Mouse (Mus musculus) thymus, postnatal 36 days (tissue): ENCODE results near the gene Smo.
"Not testable (repeated sequence)": the region's sequence is repeated elsewhere in the genome, so short reads cannot be mapped to it uniquely, and the experiment has no call there.

Experiments used
- DNase-seq, 2 experiments: peaks; one replicate each; pipeline ENCODE4 v3.0.0; 2022; ENCODE audit warnings: mixed read lengths in 2 of 2

The Smo gene

GRCm38 (mm10) chr6:29728035-29728434 lies 7.3 kb upstream of the Smo start:
- DNase-seq = no peak

DNA sequence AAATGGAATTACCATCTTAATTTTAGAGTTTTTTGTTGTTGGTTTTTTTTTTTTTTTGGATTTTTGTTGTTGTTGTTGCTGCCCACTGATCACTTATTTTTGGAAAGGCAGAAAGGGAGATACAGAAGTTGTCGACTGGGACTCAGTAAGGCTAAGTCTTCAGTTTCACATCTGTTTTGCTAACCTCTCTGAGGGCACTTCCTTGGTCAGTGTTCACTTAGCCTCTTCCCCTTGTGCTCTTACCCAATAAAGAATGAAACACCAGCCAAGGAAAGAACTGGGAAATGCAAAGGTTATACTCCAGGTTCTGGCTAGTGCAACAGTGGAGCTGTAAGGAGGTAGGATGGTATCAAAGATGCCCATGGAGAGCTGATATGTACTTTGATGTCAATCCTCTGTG lies 5.8 kb upstream of the Smo start:
- DNase-seq = no peak

- peak; percentile 45 to 65 for DNase-seq
Measured at GRCm38 (mm10) chr6:29735689-29736451, 567 bp downstream of the Smo start.

GRCm38 (mm10) chr6:29736610-29737458 lies 1.5 kb downstream of the Smo start:
- DNase-seq = no peak

GRCm38 (mm10) chr6:29751466-29752152 lies 16.3 kb downstream of the Smo start:
- no peak for DNase-seq

- DNase-seq = no peak
Measured at GRCm38 (mm10) chr6:29753336-29753735, 18.0 kb downstream of the Smo start.

DNA sequence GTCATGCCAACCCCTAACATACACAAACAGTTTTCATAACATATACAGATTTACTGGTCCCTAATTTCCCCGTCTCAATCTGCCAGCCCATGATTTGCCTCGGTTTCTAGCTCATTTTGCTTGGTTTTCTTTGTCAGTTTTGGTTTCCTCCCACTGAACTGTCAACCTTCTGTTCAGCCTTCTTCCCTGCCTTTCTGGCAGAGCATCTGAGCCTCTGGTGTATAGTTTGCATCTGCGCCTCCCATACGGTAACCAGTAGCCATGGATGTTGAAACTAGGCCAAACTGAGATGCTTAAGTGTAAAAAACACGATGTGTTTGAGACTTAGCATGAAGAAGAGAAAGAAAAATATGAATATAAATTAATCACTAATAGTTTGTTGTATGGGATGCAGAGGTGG lies 20.7 kb downstream of the Smo start:
- no peak for DNase-seq

DNA sequence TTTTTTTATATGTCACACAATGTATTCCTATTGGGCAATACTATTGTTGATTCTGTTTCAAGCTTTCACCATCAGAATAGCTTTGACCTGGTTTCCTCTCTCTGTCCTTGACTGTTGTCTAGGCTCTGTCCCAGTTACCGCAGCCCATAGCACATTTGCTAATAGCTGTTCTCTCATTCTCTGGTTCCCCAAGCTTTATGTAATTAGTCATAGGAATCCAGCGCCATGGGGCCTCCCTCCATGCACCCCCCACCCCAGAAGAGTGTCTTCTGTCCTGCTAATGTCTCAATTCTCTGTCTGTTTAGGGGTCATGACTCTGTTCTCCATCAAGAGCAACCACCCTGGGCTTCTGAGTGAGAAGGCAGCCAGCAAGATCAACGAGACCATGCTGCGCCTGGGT lies 21.2 kb downstream of the Smo start:
- DNase-seq = no peak

DNA sequence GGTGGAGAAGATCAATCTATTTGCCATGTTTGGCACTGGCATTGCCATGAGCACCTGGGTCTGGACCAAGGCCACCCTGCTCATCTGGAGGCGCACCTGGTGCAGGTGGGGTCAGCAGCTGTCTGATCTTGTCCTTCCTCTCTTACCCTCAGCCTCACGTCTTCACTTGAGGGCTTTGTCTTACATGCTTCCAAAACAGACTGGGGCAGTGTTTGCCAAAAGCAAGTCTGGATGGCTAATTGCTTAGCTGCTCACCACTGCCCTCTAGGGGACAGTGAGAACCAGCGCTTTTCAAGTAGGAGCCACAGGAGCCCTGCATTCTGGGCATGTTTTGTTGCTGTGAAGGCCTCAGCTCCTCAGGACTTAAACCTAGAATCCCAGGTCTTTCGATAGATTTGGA lies 23.1 kb downstream of the Smo start:
- peak; percentile 57 to 64 for DNase-seq

DNA sequence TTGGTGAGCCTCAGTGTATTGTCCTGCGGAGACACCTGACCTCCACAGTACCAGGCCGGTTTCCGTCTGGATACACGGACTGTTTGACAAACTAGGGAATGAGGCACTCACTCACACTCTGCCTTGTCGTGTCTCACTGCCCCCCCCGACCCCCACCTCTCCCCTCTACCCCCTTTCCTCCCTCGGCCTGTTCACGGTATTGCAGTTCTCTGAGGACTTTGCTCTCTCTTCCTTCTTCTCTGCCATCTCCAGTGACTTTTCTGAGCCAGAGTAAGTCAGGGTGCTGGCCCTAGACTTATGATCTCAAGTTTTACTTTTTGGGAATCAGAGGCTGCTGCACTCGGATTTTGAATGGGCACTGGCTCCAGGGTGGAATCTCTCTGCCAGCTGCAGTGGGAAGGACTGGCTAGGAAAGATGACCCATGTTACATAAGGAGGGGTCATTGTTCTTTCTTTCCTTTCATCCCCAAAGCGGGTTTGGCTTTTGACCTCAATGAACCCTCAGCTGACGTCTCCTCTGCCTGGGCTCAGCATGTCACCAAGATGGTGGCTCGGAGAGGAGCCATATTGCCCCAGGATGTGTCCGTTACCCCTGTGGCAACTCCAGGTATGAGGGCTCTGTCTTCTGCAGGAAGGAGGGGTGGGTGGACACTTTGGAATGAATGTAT lies 23.8 kb downstream of the Smo start:
- no peak for DNase-seq

- DNase-seq = not testable (repeated sequence)
Measured at GRCm38 (mm10) chr6:29760397-29760796, 25.1 kb downstream of the Smo start.

DNA sequence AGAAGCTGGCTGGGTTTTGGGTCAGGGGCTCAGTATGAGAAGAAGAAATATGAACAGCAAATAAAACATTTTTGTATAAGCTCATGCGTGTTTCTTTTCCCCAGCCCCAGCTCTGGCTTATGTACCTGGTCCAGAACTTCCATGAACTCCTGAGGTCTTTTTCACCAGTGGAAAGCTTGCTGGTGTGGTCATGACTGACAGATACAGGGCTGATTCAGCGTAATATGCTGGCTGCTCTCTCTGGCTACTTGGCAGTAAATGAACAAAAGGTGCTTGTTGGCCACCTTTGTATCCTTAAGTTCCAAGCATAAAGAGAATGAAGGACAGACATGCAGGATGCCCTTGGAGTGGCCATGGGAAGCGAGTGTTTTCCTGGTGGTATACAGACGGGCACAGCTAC lies 26.0 kb downstream of the Smo start:
- DNase-seq = no peak

GRCm38 (mm10) chr6:29762524-29762923 lies 27.2 kb downstream of the Smo start:
- DNase-seq = no peak

DNA sequence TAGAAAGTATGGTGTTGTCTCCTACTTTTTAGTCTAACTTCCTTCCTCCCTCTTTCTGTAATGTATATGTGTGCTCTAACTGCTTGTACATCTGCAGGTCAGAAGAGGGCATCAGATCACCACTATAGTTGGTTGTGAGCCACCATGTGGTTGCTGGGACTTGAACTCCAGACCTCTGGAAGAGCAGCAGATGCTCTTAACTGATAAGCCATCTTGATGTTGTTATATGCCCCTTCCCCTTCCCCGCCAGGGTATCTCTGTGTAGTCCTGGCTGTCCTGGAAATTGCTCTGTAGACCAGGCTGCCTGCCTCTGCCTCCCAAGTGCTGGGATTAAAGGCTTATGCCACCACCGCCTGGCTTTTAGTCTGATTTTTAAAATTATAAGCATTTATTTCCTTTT lies 31.6 kb downstream of the Smo start:
- no peak for DNase-seq

DNA sequence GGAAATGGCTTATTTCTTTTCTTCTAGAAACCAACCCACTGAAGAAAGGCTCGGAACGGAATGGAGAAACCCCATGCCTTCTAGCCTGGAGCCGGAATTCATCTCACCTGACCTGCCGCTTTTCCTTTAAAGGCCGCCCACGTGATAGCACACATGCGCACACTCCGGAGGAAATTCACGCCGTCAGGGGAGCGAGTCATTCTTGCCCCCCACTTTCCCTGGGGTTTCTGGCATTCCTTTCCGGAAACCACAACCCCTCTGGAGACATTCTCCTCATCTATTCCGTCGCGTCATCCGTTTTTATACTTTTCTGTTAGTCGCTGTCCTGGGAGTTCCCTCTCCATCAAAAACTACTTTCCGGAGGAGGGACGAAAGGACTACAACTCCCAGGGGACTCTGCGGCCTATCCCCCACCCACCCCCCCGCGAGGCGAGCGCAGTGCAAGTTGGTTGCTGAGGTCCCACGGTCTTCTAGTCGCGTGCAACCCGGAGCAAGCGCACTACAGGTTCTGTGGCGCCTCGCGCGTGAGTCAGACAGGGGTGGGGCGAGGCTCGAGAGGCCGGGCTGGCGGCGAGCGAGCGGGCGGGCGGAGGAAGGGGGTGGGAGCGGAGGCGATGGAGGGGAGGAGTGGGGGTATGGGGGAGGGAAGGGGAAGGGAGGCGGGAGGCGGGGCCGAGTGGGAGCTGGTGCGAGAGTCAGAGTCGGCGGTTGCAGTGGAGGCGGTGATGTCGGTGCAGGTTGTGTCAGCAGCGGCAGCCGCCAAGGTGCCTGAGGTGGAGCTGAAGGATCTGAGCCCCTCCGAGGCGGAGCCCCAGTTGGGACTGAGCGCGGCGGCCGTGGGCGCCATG lies 32.7 kb downstream of the Smo start, which contains the start of gene Ahcyl2:
Gene Ahcyl2, plus strand, starts transcription at position 199 of the 848 bp plus-strand sequence.
- peak; percentile 93 to 98 for DNase-seq

DNA sequence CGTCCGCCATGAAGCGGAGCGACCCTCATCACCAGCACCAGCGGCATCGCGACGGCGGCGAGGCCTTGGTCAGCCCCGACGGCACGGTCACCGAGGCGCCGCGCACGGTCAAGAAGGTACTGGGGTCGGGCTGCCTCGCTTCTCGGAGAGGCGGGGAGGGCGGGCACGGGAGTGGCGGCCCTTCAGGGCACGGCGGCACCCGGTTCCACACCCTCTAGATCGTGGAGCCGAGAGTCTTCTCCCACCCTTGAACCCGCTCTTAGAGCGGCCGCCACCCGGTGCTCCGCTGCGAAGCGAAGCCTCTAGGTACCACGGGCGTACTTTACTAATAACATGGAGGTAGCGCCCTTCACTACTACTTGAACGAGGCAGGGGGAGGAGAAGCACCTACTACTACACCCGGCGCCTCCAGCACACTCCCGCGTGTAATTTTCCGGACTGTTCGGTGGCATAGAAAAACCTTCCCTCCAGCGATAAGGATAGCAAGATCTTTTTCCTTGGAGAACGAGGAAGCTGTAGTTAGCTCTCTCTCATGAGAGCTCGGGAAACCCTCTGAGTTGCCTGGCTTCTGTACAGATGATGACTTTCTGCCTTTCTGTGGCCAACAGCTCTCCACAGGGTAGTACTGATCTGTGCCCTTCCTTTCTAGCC lies 33.6 kb downstream of the Smo start:
- no peak for DNase-seq

DNA sequence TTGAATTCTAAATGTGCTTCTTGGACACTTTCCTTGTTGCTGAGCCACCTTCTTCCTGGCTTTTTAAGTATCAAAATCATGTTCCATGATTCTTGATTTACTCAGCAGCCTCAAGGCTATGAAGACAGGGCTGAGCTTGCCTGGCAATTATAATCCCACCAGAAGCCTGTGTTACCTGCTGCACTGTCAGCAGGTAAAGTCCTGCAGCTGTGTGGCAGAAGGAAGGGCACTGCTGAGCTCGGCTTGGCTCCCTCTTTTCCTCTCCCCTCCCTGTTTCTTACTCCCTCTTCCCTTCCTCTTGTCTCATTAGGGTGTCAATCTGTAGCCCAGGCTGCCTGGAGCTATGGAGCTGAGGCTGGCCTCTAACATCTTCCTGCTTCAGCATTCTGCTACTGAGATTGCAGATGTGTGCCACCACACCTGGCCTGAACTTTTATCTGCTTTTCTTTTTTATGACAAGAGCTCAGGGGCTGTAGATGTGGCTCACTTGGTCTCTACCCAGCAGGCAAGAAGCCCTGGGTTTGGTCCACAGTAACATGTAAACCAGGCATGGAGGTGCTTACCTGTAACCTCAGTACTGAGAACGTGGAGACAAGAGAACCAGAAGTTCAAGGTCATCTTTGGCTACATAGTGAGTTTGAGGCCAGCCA lies 35.5 kb downstream of the Smo start:
- no peak for DNase-seq

GRCm38 (mm10) chr6:29772236-29772635 lies 36.9 kb downstream of the Smo start:
- no peak for DNase-seq

DNA sequence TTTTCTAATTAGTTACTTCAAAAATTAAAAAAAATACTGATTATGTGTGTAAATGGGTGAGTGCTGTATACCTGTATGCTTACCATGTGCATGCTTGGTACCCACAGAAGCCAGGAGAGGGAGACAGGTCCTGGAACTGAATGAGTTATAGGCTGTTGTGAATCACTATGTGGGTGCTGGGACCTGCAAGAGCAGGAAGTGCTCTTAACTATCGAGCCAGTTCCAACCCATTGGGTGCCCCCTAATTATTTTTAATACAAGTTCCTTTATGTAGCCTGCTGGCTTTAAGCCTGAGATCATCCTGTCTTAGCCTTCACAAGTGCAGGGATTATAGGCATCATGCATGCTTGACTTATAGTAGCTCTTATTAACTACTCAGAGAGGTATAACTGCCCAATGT lies 38.9 kb downstream of the Smo start:
- DNase-seq = no peak

GRCm38 (mm10) chr6:29775609-29776008 lies 40.3 kb downstream of the Smo start:
- DNase-seq = no peak
